Mouse (Mus musculus) embryonic facial prominence, embryonic 11.5 days (tissue): ENCODE measurements around the gene Bdp1. TPM values are rescaled to one million over a fixed set of nuclear protein-coding genes. Genes with fewer than 3 reads are reported as not detected.

Experiments
- ATAC-seq: fragments of 200-750 bp; cut with Nextera tagmentation; replicated peaks from 2 replicates; pipeline ENCODE4 v1.8.0; 2017; ENCODE audit warnings: low read depth; ENCODE audit not compliant: insufficient number of reproducible peaks, low FRiP score, low TSS enrichment
- DNase-seq: peaks from one replicate; pipeline ENCODE4 v3.0.0-alpha.2; 2015; ENCODE audit warnings: low spot score
- H3K27ac ChIP-seq: fragments of 300-500 bp; sonication (generic); replicated peaks from 2 replicates; pipeline ENCODE4 v1.5.1; 2014; ENCODE audit warnings: mild to moderate bottlenecking, low read depth, low read length, control low read depth
- H3K27me3 ChIP-seq: fragments of 300-500 bp; sonication (generic); 2 replicates; pipeline ENCODE4 v1.6.1; 2014; ENCODE audit warnings: mild to moderate bottlenecking, low read length, moderate library complexity, mixed read lengths; ENCODE audit not compliant: control insufficient read depth, insufficient read depth
- H3K36me3 ChIP-seq: fragments of 300-500 bp; sonication (generic); replicated peaks from 2 replicates; pipeline ENCODE4 v1.6.1; 2014; ENCODE audit warnings: low read depth, mild to moderate bottlenecking, low read length, moderate library complexity, mixed read lengths; ENCODE audit not compliant: control insufficient read depth, insufficient read depth
- H3K4me1 ChIP-seq: fragments of 300-500 bp; sonication (generic); 2 replicates; pipeline ENCODE4 v1.6.1; 2014; ENCODE audit warnings: low read length, mixed read lengths; ENCODE audit not compliant: control insufficient read depth, insufficient read depth
- H3K4me2 ChIP-seq: fragments of 300-500 bp; sonication (generic); 2 replicates; pipeline ENCODE4 v1.6.1; 2014; ENCODE audit warnings: low read depth, mild to moderate bottlenecking, control low read depth, low read length, moderate library complexity
- H3K4me3 ChIP-seq: fragments of 300-500 bp; sonication (generic); 2 replicates; pipeline ENCODE4 v1.5.1; 2014; ENCODE audit warnings: low read depth, low read length, control low read depth
- H3K9ac ChIP-seq: fragments of 300-500 bp; sonication (generic); replicated peaks from 2 replicates; pipeline ENCODE4 v1.6.1; 2014; ENCODE audit warnings: mild to moderate bottlenecking, control low read depth, low read length
- H3K9me3 ChIP-seq: fragments of 300-500 bp; sonication (generic); replicated peaks from 2 replicates; pipeline ENCODE4 v1.6.1; 2016; ENCODE audit warnings: mild to moderate bottlenecking, low read length, inconsistent platforms, mixed read lengths; ENCODE audit not compliant: control insufficient read depth
- WGBS: fragments of 180-500 bp; shearing (Covaris S2); extraction: QIAGEN DNeasy Blood & Tissue Kit; methylation state at CpG from one replicate; pipeline ENCODE4 v1.1.7; 2014; 5-methylcytosine and 5-hydroxymethylcytosine counted together
- polyA plus RNA-seq: library from polyadenylated mRNA; unstranded; fragments of >200 nt; fragmentation: Nextera tagmentation; extraction: Ambion mirVana; gene quantifications from 2 replicates; pipeline ENCODE4 v1.2.1, GENCODE M21; 2014

Gene Bdp1
- polyA plus RNA-seq: 19.2 and 26.3 TPM in 2 replicates

DNA sequence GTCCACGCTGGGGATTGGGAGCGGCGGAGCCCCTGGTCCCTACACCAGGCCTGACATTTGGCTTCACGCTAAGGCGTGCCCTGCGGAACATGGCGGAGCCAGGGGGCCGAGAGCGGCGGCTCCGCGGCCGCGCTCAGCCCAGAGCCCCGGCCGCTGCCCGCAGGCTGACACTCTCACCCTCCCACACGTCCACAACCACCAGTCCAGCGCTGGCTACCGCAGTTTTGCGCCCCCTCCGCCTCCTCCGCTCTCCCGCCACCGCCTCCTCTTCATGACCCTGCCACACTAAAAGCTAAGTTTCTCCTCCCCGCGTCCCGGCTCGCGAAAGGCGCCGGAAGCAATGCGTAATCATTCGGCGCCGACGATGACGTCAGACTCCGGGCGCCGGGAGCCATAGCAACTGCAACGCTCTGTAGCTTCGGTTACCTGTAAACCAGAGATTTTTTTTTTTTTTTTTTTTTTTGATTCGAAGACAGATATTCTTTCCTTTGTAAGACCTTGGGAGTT is at the start of gene Bdp1:
TSS of gene Bdp1 (minus strand) at position 323 of the 507 bp plus-strand sequence.
- peak; percentile 70 for ATAC-seq
- no peaks in the 10 kb centered on the region for H3K27me3 ChIP-seq
- H3K4me1 ChIP-seq: no peaks in the 10 kb centered on the region
- H3K9ac ChIP-seq: peak within 1 kb of the TSS; percentile 92
- peak; percentile 95 for DNase-seq
- H3K9me3 ChIP-seq: no peaks in the 10 kb centered on the region
- peak within 1 kb of the TSS; percentile 80 for H3K27ac ChIP-seq
- WGBS: under 1% methylated on average over 36 of the region's 44 CpGs
- H3K4me3 ChIP-seq: peak within 1 kb of the TSS; percentile 98
- no peaks in the 10 kb centered on the region; the same call in 1 of the 2 replicates for H3K36me3 ChIP-seq
- peak within 1 kb of the TSS; percentile 75 for H3K4me2 ChIP-seq

DNA sequence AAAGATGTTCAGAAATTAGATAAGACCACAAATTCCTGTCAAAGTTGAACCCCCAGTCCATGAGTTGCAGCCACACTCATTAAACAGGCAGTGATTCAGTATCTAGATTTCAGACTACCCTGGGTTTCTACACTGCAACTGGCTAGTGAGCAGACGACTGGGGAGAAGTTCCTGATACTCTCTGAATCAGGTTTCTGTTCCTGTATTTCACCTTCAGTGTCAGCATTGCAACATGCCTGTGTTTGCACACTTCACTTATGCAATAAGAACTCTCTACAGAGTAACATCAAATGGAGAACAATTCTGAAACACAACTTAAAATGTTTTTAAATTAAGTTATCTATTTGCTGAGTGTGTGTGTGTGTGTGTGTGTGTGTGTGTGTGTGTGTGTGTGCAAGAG is 48.8 kb upstream of the Bdp1 start:
- DNase-seq: no peak
- no peaks in the 10 kb centered on the region for H3K9me3 ChIP-seq
- H3K36me3 ChIP-seq: no peaks in the 10 kb centered on the region
- no peak overlapping the region for H3K9ac ChIP-seq
- 72% methylated on average over 1 of the region's 1 CpGs for WGBS
- no peak overlapping the region for H3K27ac ChIP-seq
- no peak overlapping the region for H3K4me2 ChIP-seq
- ATAC-seq: no peak
- no peaks in the 10 kb centered on the region for H3K4me1 ChIP-seq
- H3K4me3 ChIP-seq: no peak overlapping the region
- H3K27me3 ChIP-seq: no peaks in the 10 kb centered on the region

GRCm38 (mm10) chr13:100141646-100142314 is 37.9 kb upstream of the Bdp1 start:
- Histone ChIP-seq H3K9ac (no peak overlapping the region), H3K36me3 (no peaks in the 10 kb centered on the region; the same call in 1 of the 2 replicates), H3K9me3 (no peaks in the 10 kb centered on the region), H3K4me3 (no peak overlapping the region), H3K27ac (no peak overlapping the region), H3K4me1 (no peaks in the 10 kb centered on the region), H3K27me3 (no peaks in the 10 kb centered on the region), H3K4me2 (no peak overlapping the region)
- DNase-seq (no peak), ATAC-seq (no peak)
- WGBS: 84% methylated on average over 8 of the region's 8 CpGs

DNA sequence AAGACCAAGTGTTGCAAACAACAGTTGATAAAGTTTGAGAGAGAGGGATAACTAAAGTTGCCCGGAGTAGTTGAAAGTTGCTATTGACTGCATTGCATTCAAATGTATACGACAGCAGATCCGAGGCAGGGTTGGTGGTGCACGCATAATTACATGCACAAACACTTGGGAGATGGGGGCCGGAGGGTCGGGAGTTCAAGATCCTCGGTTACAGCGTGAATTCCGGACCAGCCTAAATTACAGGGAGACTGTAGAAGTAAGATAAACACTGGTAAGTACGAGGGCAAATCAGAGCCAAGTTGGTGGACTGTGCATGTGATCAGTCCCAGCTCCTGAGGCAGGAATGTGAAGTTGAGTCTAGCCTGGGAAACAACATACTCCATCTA is 21.4 kb upstream of the Bdp1 start:
- H3K4me1 ChIP-seq: no peaks in the 10 kb centered on the region; the same call in 1 of the 2 replicates
- no peaks in the 10 kb centered on the region for H3K9me3 ChIP-seq
- H3K4me2 ChIP-seq: peak overlapping the region; percentile 80
- 3% methylated on average over 10 of the region's 10 CpGs for whole genome bisulfite sequencing
- peak overlapping the region; percentile 98 for H3K4me3 ChIP-seq
- H3K9ac ChIP-seq: peak overlapping the region; percentile 85
- no peaks in the 10 kb centered on the region for H3K27me3 ChIP-seq
- DNase-seq (no peak), ATAC-seq (peak; percentile 74)
- no peak overlapping the region for H3K27ac ChIP-seq
- peaks cover 3% of the 10 kb centered on the region; the same call in 1 of the 2 replicates for H3K36me3 ChIP-seq

DNA sequence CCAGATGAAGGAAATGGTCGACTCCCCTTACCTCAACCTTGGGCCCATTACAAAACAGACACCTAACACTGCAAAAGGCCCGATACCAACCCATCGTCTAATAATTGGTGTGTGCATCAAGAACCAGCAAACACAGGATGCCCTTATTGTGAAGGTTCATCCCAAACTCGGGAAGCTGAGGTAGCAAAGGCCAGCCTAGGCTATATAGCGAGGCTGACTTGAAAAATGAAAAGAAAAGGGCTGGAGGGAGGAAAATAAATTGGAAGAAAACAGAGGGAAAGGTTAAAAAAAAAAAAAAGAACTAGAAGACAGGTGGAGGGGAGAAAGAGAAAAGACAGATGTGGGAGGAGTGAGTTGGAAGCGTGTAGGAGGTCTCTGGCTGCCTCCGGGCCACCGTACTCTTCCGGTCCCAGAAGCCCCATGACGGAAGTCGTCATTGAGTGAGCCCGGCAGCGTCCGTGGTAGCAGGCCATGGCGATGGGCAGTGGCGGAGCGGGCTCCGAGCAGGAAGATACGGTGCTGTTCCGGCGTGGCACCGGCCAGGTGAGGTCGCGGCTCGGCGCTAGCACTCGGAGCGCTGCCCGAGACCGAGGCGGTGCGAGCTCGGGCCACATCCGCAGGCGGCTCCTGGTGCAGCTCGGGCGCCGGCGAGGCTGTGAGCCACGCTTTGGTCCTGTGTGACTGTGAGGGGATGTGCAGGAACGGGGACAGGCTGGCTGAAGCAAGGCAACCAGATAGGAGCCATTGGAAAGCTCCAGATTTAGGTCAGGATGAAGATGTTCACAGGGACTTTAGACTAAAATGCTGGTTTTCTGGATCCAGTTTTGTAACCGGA is 20.8 kb upstream of the Bdp1 start, which contains the start of gene Smn1:
TSS of gene Smn1 (plus strand) at position 430 of the 835 bp plus-strand sequence.
- Histone ChIP-seq H3K9ac (peak within 1 kb of the TSS; percentile 85), H3K36me3 (peaks cover 3% of the 10 kb centered on the region; the same call in 1 of the 2 replicates), H3K4me1 (no peaks in the 10 kb centered on the region; the same call in 1 of the 2 replicates), H3K27ac (no peak within 1 kb of the TSS), H3K27me3 (no peaks in the 10 kb centered on the region), H3K9me3 (no peaks in the 10 kb centered on the region), H3K4me3 (peak within 1 kb of the TSS; percentile 98), H3K4me2 (peak within 1 kb of the TSS; percentile 80)
- DNase-seq (peak; percentile 95), ATAC-seq (peak; percentile 95)
- WGBS: 4% methylated on average over 42 of the region's 42 CpGs

GRCm38 (mm10) chr13:100123970-100124369 is 20.1 kb upstream of the Bdp1 start:
- no peak overlapping the region for H3K9ac ChIP-seq
- H3K27me3 ChIP-seq: no peaks in the 10 kb centered on the region
- no peaks in the 10 kb centered on the region; the same call in 1 of the 2 replicates for H3K4me1 ChIP-seq
- no peak for DNase-seq
- peak overlapping the region; percentile 37; the same call in 1 of the 2 replicates for H3K4me2 ChIP-seq
- peaks cover 2% of the 10 kb centered on the region; the same call in 1 of the 2 replicates for H3K36me3 ChIP-seq
- WGBS: 79% methylated on average over 3 of the region's 3 CpGs
- no peak overlapping the region for H3K27ac ChIP-seq
- no peak for ATAC-seq
- no peaks in the 10 kb centered on the region for H3K9me3 ChIP-seq
- peak overlapping the region; percentile 98 for H3K4me3 ChIP-seq

DNA sequence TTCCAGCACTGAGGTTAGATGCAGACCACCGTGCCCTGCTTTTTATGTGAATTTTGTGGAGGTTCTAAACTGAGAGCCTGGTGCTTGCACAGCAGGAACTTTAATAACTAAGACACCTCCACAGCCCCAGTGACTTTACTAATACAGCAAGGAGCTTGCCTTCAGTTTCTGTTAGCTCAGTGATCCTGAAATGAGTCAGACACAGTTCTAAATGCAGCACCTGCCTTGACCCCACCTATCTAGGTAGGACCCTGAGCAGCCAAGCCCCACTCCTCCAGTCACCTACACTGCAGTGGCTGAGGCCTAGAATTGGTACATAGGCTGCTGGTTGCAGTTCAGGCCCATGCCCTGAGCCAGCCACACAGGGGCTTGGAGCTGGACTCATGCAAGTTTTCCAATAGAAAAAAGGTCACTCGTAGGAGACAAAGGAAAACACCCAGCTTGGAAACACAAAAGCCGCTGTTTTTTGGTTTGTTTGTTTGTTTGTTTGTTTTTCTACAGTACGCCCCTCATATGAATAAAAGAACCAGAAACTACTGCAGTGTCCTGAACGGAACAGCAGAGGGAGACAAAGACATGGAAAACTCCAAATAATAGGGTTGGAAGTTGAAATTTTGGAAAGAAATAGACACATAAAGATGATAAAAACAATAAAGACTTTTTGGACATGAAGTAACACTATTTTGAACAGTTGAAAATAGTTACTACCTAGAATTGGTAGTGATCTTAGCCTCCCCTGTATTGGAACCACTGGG is 8.5 kb upstream of the Bdp1 start:
- no peak overlapping the region for H3K4me2 ChIP-seq
- H3K9ac ChIP-seq: no peak overlapping the region
- ATAC-seq: no peak
- no peaks in the 10 kb centered on the region for H3K9me3 ChIP-seq
- WGBS: 53% methylated on average over 5 of the region's 5 CpGs
- H3K4me1 ChIP-seq: no peaks in the 10 kb centered on the region
- no peak overlapping the region for H3K4me3 ChIP-seq
- DNase-seq: peak; percentile 41
- H3K36me3 ChIP-seq: no peaks in the 10 kb centered on the region
- H3K27me3 ChIP-seq: no peaks in the 10 kb centered on the region
- H3K27ac ChIP-seq: no peak overlapping the region
